Mouse (Mus musculus) heart, postnatal 0 days (tissue): ENCODE measurements around the gene Phf1.

Experiments used
- CTCF ChIP-seq: IDR thresholded peaks from 2 replicates; pipeline ENCODE4 v1.5.1; 2016; ENCODE audit warnings: antibody characterized with exemption, control low read depth, low read depth
- EP300 ChIP-seq: IDR thresholded peaks from 2 replicates; pipeline ENCODE4 v1.6.1; 2016; ENCODE audit warnings: antibody characterized with exemption, low read depth

DNA sequence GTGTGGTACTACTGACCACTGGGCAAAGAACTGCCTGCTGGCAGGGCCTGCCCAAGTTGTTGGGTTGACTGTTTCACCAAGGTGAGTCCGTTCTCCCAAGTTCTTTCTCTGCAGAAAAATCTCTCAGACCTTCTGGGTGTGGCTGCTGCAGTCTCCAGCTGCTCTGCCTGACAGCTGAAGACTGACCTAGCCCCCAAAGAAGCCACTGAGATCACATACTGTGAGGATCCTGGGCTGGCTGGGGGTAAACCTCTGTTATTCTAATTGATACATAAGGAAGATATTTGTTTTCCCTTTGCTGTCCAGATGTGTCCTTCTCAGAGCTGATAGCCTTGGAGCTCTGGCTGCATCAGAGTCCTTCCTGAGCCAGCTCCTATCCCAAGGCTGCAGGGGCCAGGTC lies 17.6 kb upstream of the Phf1 start:
- TF ChIP-seq CTCF (no peak), EP300 (no peak)
